Mouse (Mus musculus) gonadal fat pad, adult 2 months (tissue): ENCODE measurements around the gene Tbkbp1. TPM values are rescaled to one million over a fixed set of nuclear protein-coding genes. Genes with fewer than 3 reads are reported as not detected.

Experiments used
- polyA plus RNA-seq: library from polyadenylated mRNA; depleted of rRNA; stranded (reverse); fragments of >200 nt; gene quantifications from 2 replicates; pipeline ENCODE4 v1.2.3, GENCODE M21; 2012; rRNA removed

Gene Tbkbp1
- polyA plus RNA-seq, 1 experiment, result 11.9 TPM

Other genes starting within 250 kb of the Tbkbp1 start
- gene Cdk5rap3, start 235.0 kb downstream of the Tbkbp1 start, polyA plus RNA-seq, result 59.2 and 67.1 TPM in 2 replicates
- 19.5 and 20.2 TPM in 2 replicates for gene Prr15l, start 223.4 kb downstream of the Tbkbp1 start, polyA plus RNA-seq
- 39.3 and 41.8 TPM in 2 replicates for gene Pnpo, start 207.5 kb downstream of the Tbkbp1 start, polyA plus RNA-seq
- 11.6 and 19.8 TPM in 2 replicates for gene Sp2, start 168.5 kb downstream of the Tbkbp1 start, polyA plus RNA-seq
- 1.5 and 2.2 TPM in 2 replicates for gene Sp6, start 138.1 kb downstream of the Tbkbp1 start, polyA plus RNA-seq
- 19.6 and 21.0 TPM in 2 replicates for gene Scrn2, start 121.6 kb downstream of the Tbkbp1 start, polyA plus RNA-seq
- gene Lrrc46, start 110.1 kb downstream of the Tbkbp1 start, polyA plus RNA-seq, result 4.9 and 7.7 TPM in 2 replicates
- gene Mrpl10, start 109.9 kb downstream of the Tbkbp1 start, polyA plus RNA-seq, result 72.0 and 90.4 TPM in 2 replicates
- gene Osbpl7, start 100.9 kb downstream of the Tbkbp1 start, polyA plus RNA-seq, result 30.5 and 35.6 TPM in 2 replicates
- 0.23 and 0.29 TPM in 2 replicates for gene Tbx21, start 36.2 kb downstream of the Tbkbp1 start, polyA plus RNA-seq
- gene Kpnb1, start 36.4 kb upstream of the Tbkbp1 start, polyA plus RNA-seq, result 40.4 and 42.5 TPM in 2 replicates
- gene Npepps, start 129.1 kb upstream of the Tbkbp1 start, polyA plus RNA-seq, result 20.4 and 24.7 TPM in 2 replicates
- 12.2 and 12.3 TPM in 2 replicates for gene Mrpl45, start 164.2 kb upstream of the Tbkbp1 start, polyA plus RNA-seq
- gene Gpr179, start 200.6 kb upstream of the Tbkbp1 start, polyA plus RNA-seq, result 0.39 and 0.76 TPM in 2 replicates
- 7.9 and 9.0 TPM in 2 replicates for gene Socs7, start 211.1 kb upstream of the Tbkbp1 start, polyA plus RNA-seq